Mouse (Mus musculus): ENCODE results near the gene Gm13084. TPM values are rescaled to one million over a fixed set of nuclear protein-coding genes. Genes with fewer than 3 reads are reported as not detected.
"Not testable (repeated sequence)": the region's sequence is repeated elsewhere in the genome, so short reads cannot be mapped to it uniquely, and the experiment has no call there.

Gene Gm13084
- total RNA-seq (2021), result not detected
- long read RNA-seq, experiment 1, result 0 reads
- long read RNA-seq, experiment 2, result 0 reads

- no peak for TF ChIP-seq CTCF (IDR thresholded peaks at IDR 0.05)
- DNase-seq (ENCODE audit: extremely low spot score in 1 of 2, low spot score in 2 of 2), result no peak
- Histone ChIP-seq H3K4me3 (no peak within 1 kb of the TSS), H3K27ac (no peak within 1 kb of the TSS)
- intact Hi-C loops (cut with DNase I), result no loop called here
Observed at GRCm38 (mm10) chr4:143815993-143816392, at the start of gene Gm13084. TSS of gene Gm13084 (minus strand) at chr4:143816093.

- H3K4me3 ChIP-seq; H3K27ac ChIP-seq; intact Hi-C loops (cut with DNase I); DNase-seq (ENCODE audit: extremely low spot score in 1 of 2, low spot score in 2 of 2): not testable (repeated sequence)
Observed at GRCm38 (mm10) chr4:143846197-143846596, 30.3 kb upstream of the Gm13084 start, which contains the start of gene Gm13103. TSS of gene Gm13103 (plus strand) at chr4:143846497.

- intact Hi-C loops (cut with DNase I), result not testable (repeated sequence)
Observed at GRCm38 (mm10) chr4:143789052-143789451, 26.8 kb downstream of the Gm13084 start, which contains the start of gene Gm13023. TSS of gene Gm13023 (plus strand) at chr4:143789352.

More at GRCm38 (mm10) chr4:143789052-143789451, 26.8 kb downstream of the Gm13084 start, which contains the start of gene Gm13023:
- not testable (repeated sequence) for H3K27ac ChIP-seq; H3K4me3 ChIP-seq; DNase-seq (ENCODE audit: extremely low spot score in 1 of 2, low spot score in 2 of 2)

Other genes with a start within 250 kb of the Gm13084 start
- gene Gm13083, start 201.1 kb downstream of the Gm13084 start, total RNA-seq (2021), result not detected
- gene Gm13088, start 158.8 kb downstream of the Gm13084 start, total RNA-seq (2021), result not detected
- not detected for gene Gm13089, start 113.4 kb downstream of the Gm13084 start, total RNA-seq (2021)
- gene Gm13078, start 96.6 kb downstream of the Gm13084 start, total RNA-seq (2021), result not detected
- not detected for gene Gm13023, start 26.7 kb downstream of the Gm13084 start, total RNA-seq (2021)
- not detected for gene Gm13103, start 30.4 kb upstream of the Gm13084 start, total RNA-seq (2021)
- gene Pramef6, start 84.3 kb upstream of the Gm13084 start, total RNA-seq (2021), result not detected
- not detected for gene Pramef25, start 134.9 kb upstream of the Gm13084 start, total RNA-seq (2021)
- not detected for gene Gm13101, start 150.9 kb upstream of the Gm13084 start, total RNA-seq (2021)
- not detected for gene Pramef17, start 178.3 kb upstream of the Gm13084 start, total RNA-seq (2021)
- not detected for gene Pramel4, start 243.0 kb upstream of the Gm13084 start, total RNA-seq (2021)